Mouse (Mus musculus): ENCODE results near the gene Smap1. TPM values are rescaled to one million over a fixed set of nuclear protein-coding genes. Genes with fewer than 3 reads are reported as not detected.
A peak's percentile ranks its signal among the peaks of the same experiment; 100 is the strongest.

The Smap1 gene
- polyA plus RNA-seq, 1 experiment from 2014 or later: 53.1 TPM

DNA sequence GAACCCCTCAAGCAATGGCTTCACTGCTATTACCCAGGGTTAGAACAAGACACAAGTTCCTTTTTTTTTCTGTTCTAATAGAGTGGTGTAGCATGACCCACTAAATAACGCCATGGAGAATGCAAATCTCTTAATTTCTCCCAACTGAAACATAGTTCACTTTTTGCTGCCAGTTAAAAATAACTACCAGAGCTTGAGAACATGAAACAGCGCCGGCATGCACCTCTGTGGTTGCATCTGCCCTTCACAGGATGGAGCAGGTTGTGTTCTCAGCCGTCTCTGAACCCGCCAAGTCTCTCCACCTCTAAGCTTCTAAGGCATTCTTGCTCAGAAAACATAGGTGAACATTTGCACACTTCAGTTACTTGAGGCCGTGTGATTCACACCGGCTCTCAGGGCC lies 87.9 kb downstream of the Smap1 start:
- no peak for ATAC-seq (replicated peaks; ENCODE audit: low FRiP score, low read depth)
- no peaks in the 10 kb centered on the region for H3K36me3 ChIP-seq (ENCODE audit: insufficient read depth, low read length)
- H3K4me1 ChIP-seq (replicated peaks; ENCODE audit: insufficient read depth, low read length): no peaks in the 10 kb centered on the region
- no peak overlapping the region for H3K4me2 ChIP-seq (ENCODE audit: low read length)
- no peaks in the 10 kb centered on the region for H3K9me3 ChIP-seq (replicated peaks; ENCODE audit: low read length)
- H3K9ac ChIP-seq (ENCODE audit: low read depth, low read length): no peak overlapping the region
- H3K4me3 ChIP-seq (replicated peaks; ENCODE audit: low read depth, low read length): no peak overlapping the region
- no peak for TF ChIP-seq CTCF (IDR thresholded peaks at IDR 0.05; ENCODE audit: low read depth)
- H3K27me3 ChIP-seq (ENCODE audit: insufficient read depth, low read length): no peaks in the 10 kb centered on the region
- DNase-seq (ENCODE audit: low spot score): no peak
- H3K27ac ChIP-seq: no peak overlapping the region
- WGBS: 77% methylated on average over 7 of the region's 7 CpGs

GRCm38 (mm10) chr1:23826887-23827758 lies 95.0 kb downstream of the Smap1 start:
- no peak overlapping the region for H3K9ac ChIP-seq (ENCODE audit: low read depth, low read length)
- WGBS: 40% methylated on average over 13 of the region's 13 CpGs
- no peak overlapping the region for H3K27ac ChIP-seq
- no peaks in the 10 kb centered on the region for H3K4me1 ChIP-seq (replicated peaks; ENCODE audit: insufficient read depth, low read length)
- no peaks in the 10 kb centered on the region for H3K27me3 ChIP-seq (ENCODE audit: insufficient read depth, low read length)
- DNase-seq (ENCODE audit: low spot score): peak; percentile 75
- H3K9me3 ChIP-seq (replicated peaks; ENCODE audit: low read length): no peaks in the 10 kb centered on the region
- H3K4me2 ChIP-seq (ENCODE audit: low read length): no peak overlapping the region
- H3K36me3 ChIP-seq (ENCODE audit: insufficient read depth, low read length): no peaks in the 10 kb centered on the region
- ATAC-seq (replicated peaks; ENCODE audit: low FRiP score, low read depth): peak; percentile 45; the same call in 1 of the 2 replicates
- no peak overlapping the region for H3K4me3 ChIP-seq (replicated peaks; ENCODE audit: low read depth, low read length)
- TF ChIP-seq CTCF (IDR thresholded peaks at IDR 0.05; ENCODE audit: low read depth): peak; percentile 79

DNA sequence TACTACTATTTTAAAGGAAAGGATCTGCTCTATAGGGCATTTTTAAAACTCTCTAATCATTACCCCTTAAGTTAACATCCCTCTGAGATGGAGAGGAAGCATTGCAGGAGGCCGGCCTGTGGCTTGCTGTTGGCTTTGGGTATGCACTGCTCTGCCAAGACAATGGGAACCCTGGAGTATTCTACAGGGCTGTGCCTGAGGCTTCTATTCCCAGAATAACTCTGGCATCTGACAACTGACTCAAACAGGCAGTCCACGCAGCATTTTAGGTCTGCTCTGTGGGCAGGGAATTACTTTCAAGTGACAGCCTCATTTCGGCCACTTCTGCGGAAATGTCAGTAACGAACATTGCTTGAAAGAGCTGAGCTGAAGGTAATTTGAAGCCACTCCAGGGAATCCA lies 100.5 kb downstream of the Smap1 start:
- DNase-seq (ENCODE audit: low spot score) (no peak), ATAC-seq (replicated peaks; ENCODE audit: low FRiP score, low read depth) (no peak)
- no peak overlapping the region for H3K9ac ChIP-seq (ENCODE audit: low read depth, low read length)
- H3K9me3 ChIP-seq (replicated peaks; ENCODE audit: low read length): no peaks in the 10 kb centered on the region
- 71% methylated on average over 5 of the region's 5 CpGs for WGBS
- no peak overlapping the region for H3K4me2 ChIP-seq (ENCODE audit: low read length)
- H3K27me3 ChIP-seq (ENCODE audit: insufficient read depth, low read length): no peaks in the 10 kb centered on the region
- no peak overlapping the region for H3K27ac ChIP-seq
- H3K4me1 ChIP-seq (replicated peaks; ENCODE audit: insufficient read depth, low read length): no peaks in the 10 kb centered on the region
- H3K4me3 ChIP-seq (replicated peaks; ENCODE audit: low read depth, low read length): no peak overlapping the region
- no peaks in the 10 kb centered on the region for H3K36me3 ChIP-seq (ENCODE audit: insufficient read depth, low read length)
- TF ChIP-seq CTCF (IDR thresholded peaks at IDR 0.05; ENCODE audit: low read depth): no peak

GRCm38 (mm10) chr1:23798306-23798705 lies 123.8 kb downstream of the Smap1 start:
- no peaks in the 10 kb centered on the region for H3K4me1 ChIP-seq (replicated peaks; ENCODE audit: insufficient read depth, low read length)
- no peak overlapping the region for H3K4me3 ChIP-seq (replicated peaks; ENCODE audit: low read depth, low read length)
- TF ChIP-seq CTCF (IDR thresholded peaks at IDR 0.05; ENCODE audit: low read depth): no peak
- ATAC-seq (replicated peaks; ENCODE audit: low FRiP score, low read depth) (no peak), DNase-seq (ENCODE audit: low spot score) (no peak)
- no peaks in the 10 kb centered on the region for H3K9me3 ChIP-seq (replicated peaks; ENCODE audit: low read length)
- H3K4me2 ChIP-seq (ENCODE audit: low read length): no peak overlapping the region
- H3K9ac ChIP-seq (ENCODE audit: low read depth, low read length): no peak overlapping the region
- no peaks in the 10 kb centered on the region for H3K36me3 ChIP-seq (ENCODE audit: insufficient read depth, low read length)
- H3K27me3 ChIP-seq (ENCODE audit: insufficient read depth, low read length): no peaks in the 10 kb centered on the region
- H3K27ac ChIP-seq: no peak overlapping the region
- 60% methylated on average over 9 of the region's 9 CpGs for WGBS

Other genes with a start within 250 kb of the Smap1 start
- 13.1 and 14.4 TPM in 2 replicates for gene B3gat2, start 160.6 kb downstream of the Smap1 start, polyA plus RNA-seq (2015; fragmentation: Nextera tagmentation; extraction: Ambion mirVana)
- gene Sdhaf4, start 83.3 kb upstream of the Smap1 start, polyA plus RNA-seq (2015; fragmentation: Nextera tagmentation; extraction: Ambion mirVana): 115 and 134 TPM in 2 replicates
- gene Fam135a, start 178.0 kb upstream of the Smap1 start, polyA plus RNA-seq (2015; fragmentation: Nextera tagmentation; extraction: Ambion mirVana): 21.8 and 22.5 TPM in 2 replicates